In genomic region chr3:88081345-88082223, GRCm38 (mm10) we compare ENCODE assay signal across 8 mouse cellular contexts. TPM values are rescaled to one million over a fixed set of nuclear protein-coding genes. Genes with fewer than 3 reads are reported as not detected.
A peak's percentile ranks its signal among the peaks of the same experiment; 100 is the strongest.
DNase-seq lines count a peak whose midpoint lies in the region; ATAC-seq and TF ChIP-seq lines count a peak whose summit lies in the region.

Iqgap3 (plus strand) TSS chr3:88081971.

- TF ChIP-seq POLR2A in cerebellum, adult 2 months (IDR thresholded peaks at IDR 0.05; ENCODE audit: borderline replicate concordance, insufficient read depth, low read length), result peak; percentile 25; the same call in 1 of the 2 replicates

- H3K36me3 ChIP-seq in forebrain, postnatal 0 days (ENCODE audit: insufficient read depth), result no peaks in the 10 kb centered on the region
- H3K36me3 ChIP-seq in lung, embryonic 14.5 days (ENCODE audit: insufficient read depth), result peaks cover 28% of the 10 kb centered on the region

- H3K27ac ChIP-seq in cerebellum, adult 2 months (ENCODE audit: insufficient read depth, low read length), result no peak within 1 kb of the TSS
- H3K27ac ChIP-seq in forebrain, postnatal 0 days (ENCODE audit: low read depth, low read length), result peak within 1 kb of the TSS; percentile 42
- peak within 1 kb of the TSS; percentile 73 for H3K27ac ChIP-seq in lung, embryonic 14.5 days (ENCODE audit: low read depth)

- H3K4me1 ChIP-seq in cerebellum, adult 2 months (ENCODE audit: control insufficient read depth, insufficient read depth, low read length), result no peaks in the 10 kb centered on the region
- no peaks in the 10 kb centered on the region for H3K4me1 ChIP-seq in forebrain, postnatal 0 days (ENCODE audit: insufficient read depth)
- 0 out of 2 replicates have a peak, but pooled peaks cover 3% of the 10 kb centered on the region for H3K4me1 ChIP-seq in lung, embryonic 14.5 days (ENCODE audit: insufficient read depth)

- H3K9me3 ChIP-seq in forebrain, postnatal 0 days (ENCODE audit: low read length), result no peaks in the 10 kb centered on the region
- no peaks in the 10 kb centered on the region for H3K9me3 ChIP-seq in lung, embryonic 14.5 days (ENCODE audit: low read depth, low read length)

- no peak for TF ChIP-seq CTCF in cerebellum, adult 2 months (IDR thresholded peaks at IDR 0.05; ENCODE audit: borderline replicate concordance, insufficient read depth, low read depth, low read length)
- no peak for TF ChIP-seq CTCF in forebrain, postnatal 0 days (IDR thresholded peaks at IDR 0.05; ENCODE audit: low read depth)
- no peak for TF ChIP-seq CTCF in lung, embryonic 14.5 days (IDR thresholded peaks at IDR 0.05; ENCODE audit: low read depth)

- H3K27me3 ChIP-seq in cerebellum, adult 2 months (ENCODE audit: control insufficient read depth, insufficient read depth, low read length), result no peaks in the 10 kb centered on the region
- H3K27me3 ChIP-seq in forebrain, postnatal 0 days (ENCODE audit: insufficient read depth, low read length), result no peaks in the 10 kb centered on the region
- H3K27me3 ChIP-seq in lung, embryonic 14.5 days (ENCODE audit: insufficient read depth, low read length), result no peaks in the 10 kb centered on the region

- peak; percentile 97 for ATAC-seq in forebrain, postnatal 0 days
- ATAC-seq in lung, embryonic 14.5 days (ENCODE audit: insufficient read depth), result peak; percentile 93
- ATAC-seq in neutrophil, adult 5-6 weeks (ENCODE audit: extremely low read depth, insufficient number of reproducible peaks, low FRiP score, poor library complexity, severe bottlenecking), result peak; percentile 94

- peak within 1 kb of the TSS; percentile 91 for H3K4me2 ChIP-seq in forebrain, postnatal 0 days (ENCODE audit: low read depth)
- H3K4me2 ChIP-seq in lung, embryonic 14.5 days, result peak within 1 kb of the TSS; percentile 81

- WGBS in cerebellum, adult 2 months, result 19% methylated on average over 33 of the region's 33 CpGs
- 21% methylated on average over 33 of the region's 33 CpGs for WGBS in forebrain, postnatal 0 days
- 19% methylated on average over 33 of the region's 33 CpGs for WGBS in lung, embryonic 14.5 days

- peak; percentile 84 for DNase-seq in MEL-GATA-1-ER (ENCODE audit: extremely low read depth, low read depth)
- peak; percentile 87 to 90 for DNase-seq in cerebellum, adult 2 months
- peak; percentile 95 for DNase-seq in forebrain, postnatal 0 days
- peak; percentile 93 for DNase-seq in heart, postnatal 4 days
- peak; percentile 80 to 84 for DNase-seq in layer of hippocampus, adult 8-10 months (ENCODE audit: low spot score in 2 of 2)
- peak; percentile 96 for DNase-seq in lung, embryonic 14.5 days
- DNase-seq in testis, postnatal 14 days (ENCODE audit: low spot score), result peak; percentile 86

- H3K4me3 ChIP-seq in cerebellum, adult 2 months (replicated peaks; ENCODE audit: insufficient read depth, low read depth, low read length), result peak within 1 kb of the TSS; percentile 30
- peak within 1 kb of the TSS; percentile 39 for H3K4me3 ChIP-seq in forebrain, postnatal 0 days (ENCODE audit: low read depth, low read length)
- peak within 1 kb of the TSS; percentile 75 for H3K4me3 ChIP-seq in lung, embryonic 14.5 days (ENCODE audit: low read depth, low read length)

- peak within 1 kb of the TSS; percentile 41 for H3K9ac ChIP-seq in forebrain, postnatal 0 days
- H3K9ac ChIP-seq in lung, embryonic 14.5 days, result peak within 1 kb of the TSS; percentile 70

RNA-seq across cellular contexts. Expression of gene Iqgap3, which starts in this region (rescaled TPM):
- polyA plus RNA-seq in cerebellum, adult 2 months (2012; rRNA removed), result 0.11 and 0.14 TPM in 2 replicates
- total RNA-seq in forebrain, postnatal 0 days (2014; rRNA removed), result 3.1 and 6.8 TPM in 2 replicates
- polyA plus RNA-seq in forebrain, postnatal 0 days (2015; fragmentation: Nextera tagmentation; extraction: Ambion mirVana), result 1.6 and 2.0 TPM in 2 replicates
- 10 to 100 TPM; 49.2 to 56.5 TPM for total RNA-seq in heart, postnatal 4 days (2021)
- 1 to 10 TPM in 1 of 4 experiments, under 1 TPM in 3; 0.12 to 1.2 (median 0.56) TPM for total RNA-seq in layer of hippocampus, adult 8-10 months (2022)
- polyA plus RNA-seq in lung, embryonic 14.5 days (2014; fragmentation: Nextera tagmentation; extraction: Ambion mirVana), result 31.2 and 32.5 TPM in 2 replicates
- total RNA-seq in neutrophil, adult 5-6 weeks (2017), result 0.12 TPM in 1 of 2 replicates, not detected in the other

Comparison
In these comparisons a context has a peak if more than half of its experiments do, and no peak if none do; other contexts are left out.
1. RNA of gene Iqgap3 (polyA plus RNA-seq): 31.2 to 32.5 TPM in lung, embryonic 14.5 days; 1.6 to 2.0 TPM in forebrain, postnatal 0 days and 0.11 to 0.14 TPM in cerebellum, adult 2 months; every median in the first group is over 10 times any median in the second.
2. Peak in DNase-seq and H3K4me3 ChIP-seq in cerebellum, adult 2 months; RNA of the gene not detected or under 1 TPM.
3. Peak in ATAC-seq in neutrophil, adult 5-6 weeks; RNA of the gene not detected or under 1 TPM.
4. Peak in every context shown above with its lines, with median percentiles within 50 percentile points of each other: DNase-seq, H3K4me3 ChIP-seq and ATAC-seq.